Mouse (Mus musculus) left cerebral cortex, adult 2 months (tissue): Measurements from ENCODE around the gene Zfp990. TPM values are rescaled to one million over a fixed set of nuclear protein-coding genes. Genes with fewer than 3 reads are reported as not detected.
"Not testable (repeated sequence)": the region's sequence is repeated elsewhere in the genome, so short reads cannot be mapped to it uniquely, and the experiment has no call there.

Source experiments
- DNase-seq, 2 experiments: peaks; one replicate each; pipeline ENCODE4 v3.0.0; 2021 to 2022; ENCODE audit warnings: low spot score in 2 of 2, mixed read lengths in 1 of 2; ENCODE audit errors: extremely low spot score in 1 of 2
- H3K27ac ChIP-seq: fragments of 200-600 bp; 2 replicates; pipeline ENCODE4 v1.8.1; 2022
- H3K4me3 ChIP-seq: fragments of 200-600 bp; 2 replicates; pipeline ENCODE4 v1.8.1; 2022
- CTCF ChIP-seq: fragments of 200-600 bp; IDR thresholded peaks from 2 replicates; pipeline ENCODE4 v1.8.1; 2022; ENCODE audit warnings: antibody characterized with exemption, mild to moderate bottlenecking, moderate library complexity
- intact Hi-C: fragments of 180-260 bp; cut with DNase I; formaldehyde crosslinking; loops from one replicate; pipeline ENCODE4 v1.15.1; 2025
- long read RNA-seq, 2 experiments: library from polyadenylated mRNA; stranded (forward); transcript quantifications; one replicate each; pipeline ENCODE4 v2.0.0; 2021; ENCODE audit warnings: borderline mapping rate in 2 of 2
- total RNA-seq, 2 experiments: library from RNA; stranded (reverse); gene quantifications; 2 replicates each; pipeline ENCODE4 v1.2.3; 2021

Zfp990 gene
- total RNA-seq: under 1 TPM; 0.14 to 0.26 TPM
- long read RNA-seq, experiment 1: 0 reads
- long read RNA-seq, experiment 2, partial matches to known transcripts: 0 of 1 reads
- long read RNA-seq, experiment 2, other reads (novel, unspliced or antisense): 1 of 1 reads

DNA sequence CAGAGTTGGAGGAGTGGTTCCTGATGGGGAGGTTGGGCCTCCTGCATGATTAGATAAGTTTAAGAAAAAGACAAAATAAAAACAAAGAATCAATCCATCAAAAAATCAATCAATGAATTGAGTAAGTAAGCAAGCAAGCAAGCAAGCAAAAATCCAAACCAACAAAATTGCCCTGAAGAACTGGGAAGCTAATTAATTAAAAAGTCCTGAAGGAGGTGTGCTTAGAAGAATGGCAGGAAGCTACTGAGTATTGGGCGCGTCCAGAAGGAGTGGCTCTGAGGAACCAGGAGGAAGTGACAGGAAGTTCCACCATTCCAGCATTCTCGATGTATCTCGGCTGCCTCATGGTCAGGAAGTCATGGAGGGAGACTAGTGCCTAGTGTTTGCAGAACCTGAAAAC is at the start of gene Zfp990:
Gene Zfp990 (plus strand): TSS at position 301 of the 400 bp plus-strand sequence.
- intact Hi-C loops, DNase-seq, H3K4me3 ChIP-seq, H3K27ac ChIP-seq: not testable (repeated sequence)

DNA sequence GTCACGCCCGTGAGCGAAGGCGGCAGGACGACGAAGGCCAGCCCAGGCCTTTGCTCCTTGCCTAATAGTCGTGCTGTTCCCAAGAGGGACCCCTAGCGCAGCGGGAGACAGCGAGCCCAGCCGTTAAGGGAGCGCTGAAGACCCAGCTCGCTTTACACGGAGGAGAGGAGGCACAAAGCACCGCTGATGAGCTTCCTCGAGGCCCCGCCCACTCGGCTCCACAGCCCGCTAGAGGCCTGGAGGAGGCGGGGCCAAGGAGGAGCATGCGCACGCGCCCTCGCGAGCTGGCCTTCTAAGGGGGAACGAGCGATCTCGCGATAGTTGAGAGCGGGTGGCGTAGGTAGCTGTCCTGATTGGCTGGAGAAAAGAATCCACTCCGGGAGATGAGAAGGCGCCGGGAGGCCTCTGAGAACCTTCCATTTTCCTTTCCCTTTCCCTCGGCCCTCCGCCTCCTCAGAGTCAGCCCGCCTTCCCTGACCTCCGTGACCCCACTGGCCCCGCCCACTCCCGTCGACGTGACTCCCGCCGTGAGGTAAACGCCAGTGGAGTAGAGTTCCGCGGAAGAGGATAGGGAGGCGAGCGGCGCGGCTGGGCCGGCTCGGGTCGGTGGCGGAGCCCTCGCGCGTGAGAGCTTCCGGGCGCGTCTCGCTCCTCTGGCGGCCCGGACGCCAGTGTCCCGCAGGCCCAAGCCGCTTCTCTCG is 46.9 kb upstream of the Zfp990 start:
- intact Hi-C loops: not testable (repeated sequence)

DNA sequence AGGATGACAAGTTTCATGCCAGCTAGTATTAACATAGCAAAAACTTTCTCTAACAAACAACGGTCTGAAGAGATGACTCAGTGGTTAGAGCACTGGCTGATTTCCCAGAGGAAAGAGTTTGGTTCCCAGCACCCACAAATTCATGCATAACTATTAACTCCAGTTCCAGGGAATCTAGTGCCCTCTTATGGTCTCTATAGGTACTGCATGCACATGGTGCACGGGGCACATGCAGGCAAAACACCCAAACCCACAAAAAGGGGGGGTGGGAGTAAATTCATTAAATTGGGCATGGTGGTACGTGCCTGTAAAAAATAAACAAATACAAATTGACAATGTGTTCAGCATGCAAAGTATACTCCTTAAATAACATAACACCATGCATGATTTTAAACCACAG is 32.4 kb upstream of the Zfp990 start:
- TF ChIP-seq CTCF: no peak; the same call in none of the 2 replicates
- Histone ChIP-seq H3K4me3 (no peak overlapping the region), H3K27ac (no peak overlapping the region)
- no peak for DNase-seq
- intact Hi-C loops: no loop called here

More for the DNA sequence above, 46.9 kb upstream of the Zfp990 start:
- not testable (repeated sequence) for H3K27ac ChIP-seq, DNase-seq, H3K4me3 ChIP-seq

DNA sequence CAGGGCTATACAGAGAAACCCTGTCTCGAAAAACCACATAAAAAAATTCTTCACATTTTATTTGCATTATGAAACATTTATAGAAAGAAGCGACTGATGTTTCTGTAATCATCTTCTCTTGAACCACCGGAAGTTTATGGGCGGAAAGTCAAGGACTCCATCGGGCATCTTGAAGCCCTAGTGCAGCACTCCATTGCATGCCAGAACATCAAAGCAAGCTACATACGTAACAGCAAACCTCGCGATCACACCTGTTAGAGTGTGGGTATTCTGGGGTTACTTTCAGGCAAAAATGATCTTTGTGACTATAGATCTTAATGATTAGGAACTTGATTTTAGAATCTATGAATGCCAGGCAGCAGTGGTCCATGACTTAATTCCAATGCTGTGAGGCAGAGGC is 29.9 kb upstream of the Zfp990 start:
- intact Hi-C loops, H3K4me3 ChIP-seq, H3K27ac ChIP-seq, DNase-seq: not testable (repeated sequence)

DNA sequence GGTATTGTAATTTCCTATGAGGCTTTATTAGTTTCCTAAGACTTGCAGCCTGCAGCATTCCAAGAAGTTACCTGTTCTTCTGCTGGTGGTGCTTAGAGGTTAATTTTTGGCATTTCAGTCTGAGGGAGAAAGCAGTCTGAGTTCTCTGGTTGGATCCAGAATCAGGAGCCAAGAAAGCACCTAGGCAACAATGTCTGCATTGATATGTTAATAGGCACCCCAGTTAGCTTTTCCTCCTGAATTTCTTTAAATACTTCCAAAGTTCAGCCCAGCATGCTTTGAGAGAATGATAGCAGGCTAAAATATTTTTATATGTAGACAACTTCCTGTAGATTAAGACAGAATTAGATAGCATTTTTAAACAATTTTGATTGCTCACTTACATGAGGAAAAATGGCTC is 21.2 kb upstream of the Zfp990 start:
- no peak overlapping the region for H3K4me3 ChIP-seq
- TF ChIP-seq CTCF: no peak
- H3K27ac ChIP-seq: no peak overlapping the region
- DNase-seq: no peak
- intact Hi-C loops: no loop called here

DNA sequence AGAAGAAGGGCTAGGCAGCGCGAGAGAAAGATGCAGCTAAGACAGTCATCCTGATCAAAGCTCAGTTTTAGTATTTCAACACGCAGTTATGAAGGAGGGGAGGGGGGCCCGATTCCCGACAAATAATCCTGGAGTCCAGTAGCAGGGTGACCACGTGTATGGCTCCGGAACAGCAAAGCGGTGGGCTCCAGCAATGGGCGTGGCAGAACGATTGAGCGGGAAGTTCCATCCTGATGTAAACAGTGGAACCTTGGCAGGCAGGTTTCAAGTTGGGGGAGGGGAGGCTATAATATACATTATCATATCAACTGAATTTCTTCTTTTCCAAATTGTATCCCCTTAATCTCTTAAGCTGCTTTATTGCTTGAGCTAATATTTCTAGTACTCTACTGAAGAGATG is 18.4 kb upstream of the Zfp990 start:
- intact Hi-C loops: no loop called here
- Histone ChIP-seq H3K4me3 (no peak overlapping the region), H3K27ac (no peak overlapping the region)
- DNase-seq: no peak
- no peak for TF ChIP-seq CTCF

DNA sequence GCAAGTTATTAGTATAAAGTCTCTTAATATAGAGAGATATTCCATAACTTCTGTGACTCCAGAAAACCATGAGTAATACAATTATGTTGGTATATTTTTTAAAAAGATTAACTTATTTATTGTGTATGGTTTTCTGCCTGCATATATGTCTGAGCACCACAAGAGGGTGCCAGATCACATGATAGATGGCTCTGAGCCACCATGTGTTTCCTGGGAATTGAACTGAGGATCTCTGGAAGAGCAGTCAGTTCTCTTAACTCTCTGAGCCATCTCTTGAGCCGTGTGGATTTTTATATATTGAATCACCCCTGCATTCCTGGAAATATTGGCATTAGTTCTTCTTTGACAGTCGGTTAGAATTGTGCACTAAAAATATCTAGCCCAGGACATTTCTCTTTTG is 17.2 kb upstream of the Zfp990 start:
- not testable (repeated sequence) for H3K4me3 ChIP-seq, H3K27ac ChIP-seq

DNA sequence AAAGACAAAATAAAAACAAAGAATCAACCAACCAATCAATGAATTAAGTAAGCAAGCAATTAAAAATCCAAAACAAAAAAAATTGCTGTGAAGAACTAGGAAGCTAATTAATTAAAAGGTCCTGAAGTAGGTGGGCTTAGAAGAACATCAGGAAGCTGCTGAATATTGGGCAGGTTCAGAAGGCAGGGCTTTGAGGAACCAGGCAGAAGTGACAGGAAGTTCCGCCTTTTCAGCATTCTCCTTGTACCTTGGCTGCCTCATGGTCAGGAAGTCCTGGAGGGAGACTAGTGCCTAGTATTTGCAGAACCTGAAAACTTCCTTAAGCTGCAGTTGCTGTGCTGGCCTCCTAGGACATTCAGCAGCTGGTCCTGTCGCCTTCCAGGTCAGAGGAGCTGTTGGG is 4.1 kb downstream of the Zfp990 start:
- H3K27ac ChIP-seq, intact Hi-C loops, DNase-seq, H3K4me3 ChIP-seq: not testable (repeated sequence)

More for the DNA sequence above, 17.2 kb upstream of the Zfp990 start:
- DNase-seq, intact Hi-C loops: not testable (repeated sequence)

DNA sequence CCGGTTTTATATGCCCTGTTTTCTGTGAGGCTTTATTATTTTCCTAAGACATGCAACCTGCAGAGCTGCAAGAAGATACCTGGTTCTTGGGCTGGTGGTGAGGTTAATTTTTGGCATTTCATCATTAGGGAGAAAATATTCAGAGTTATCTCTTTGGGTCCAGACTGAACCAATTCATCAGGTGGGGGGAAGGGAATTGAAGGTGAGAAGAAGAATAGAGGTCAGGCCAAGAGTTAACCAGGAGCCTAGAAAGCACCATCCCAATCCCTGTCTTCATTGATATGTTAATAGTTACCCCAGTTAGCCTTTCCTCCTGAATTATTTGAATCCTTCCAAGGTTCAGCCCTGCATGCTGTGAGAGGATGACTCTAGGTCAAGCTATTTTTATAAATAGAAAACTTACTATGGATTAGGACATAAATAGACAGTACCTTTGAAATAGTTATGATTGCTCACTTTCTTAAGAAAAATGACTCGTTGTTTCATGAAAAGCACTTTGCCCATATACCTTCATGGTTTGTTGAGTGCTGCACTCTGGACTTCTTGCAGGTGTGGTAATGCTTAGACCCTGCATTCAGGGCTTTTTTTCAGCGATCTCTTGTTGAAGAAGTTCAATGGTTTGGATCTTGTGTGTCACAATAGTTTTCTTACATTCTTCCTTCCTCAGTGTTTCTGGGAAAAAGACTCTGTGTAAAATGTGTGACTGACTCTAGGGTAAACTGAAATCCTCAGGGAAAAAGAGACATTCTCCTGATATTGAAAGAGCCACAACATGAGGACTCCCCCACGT is 5.4 kb downstream of the Zfp990 start:
- DNase-seq, H3K27ac ChIP-seq, H3K4me3 ChIP-seq, intact Hi-C loops: not testable (repeated sequence)

DNA sequence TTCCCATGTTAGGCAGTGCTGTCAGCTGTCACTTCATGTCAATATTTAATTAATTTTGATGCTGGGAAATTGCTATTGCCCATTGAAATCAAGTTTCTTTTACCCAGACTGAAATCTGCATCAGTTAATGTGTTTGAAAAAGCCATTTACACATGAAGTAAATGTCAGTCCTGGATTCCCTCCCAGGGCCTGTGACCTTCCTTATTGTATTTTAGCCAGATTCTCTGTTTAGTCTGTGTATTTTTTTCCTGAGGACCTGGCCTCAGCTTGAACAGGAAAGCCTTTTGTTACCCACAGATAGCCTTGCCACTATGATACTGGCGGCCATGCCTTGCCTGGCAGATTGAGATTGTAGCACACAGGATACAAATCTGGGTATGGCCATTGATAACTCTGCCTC is 6.8 kb downstream of the Zfp990 start:
- H3K4me3 ChIP-seq, H3K27ac ChIP-seq, DNase-seq, intact Hi-C loops: not testable (repeated sequence)

DNA sequence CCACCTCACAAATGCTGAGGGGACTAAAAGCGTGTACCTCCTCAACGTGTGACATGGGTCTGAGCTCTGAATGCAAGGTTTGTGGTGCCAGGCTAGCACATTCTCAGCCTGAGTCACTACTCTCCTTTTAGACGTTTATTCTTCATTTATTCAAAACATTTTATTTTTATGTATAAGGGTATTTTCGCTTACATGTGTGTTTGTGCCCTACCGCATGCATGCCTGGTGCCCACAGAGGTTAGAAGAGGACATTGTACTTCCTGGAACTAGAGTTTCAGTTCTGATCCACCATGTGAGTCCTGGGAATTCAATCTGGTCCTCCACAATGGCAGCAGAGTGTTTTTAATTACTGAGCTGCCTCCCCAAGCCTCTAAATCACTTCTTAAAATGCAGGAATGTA is 33.3 kb downstream of the Zfp990 start:
- H3K4me3 ChIP-seq, DNase-seq, intact Hi-C loops, H3K27ac ChIP-seq: not testable (repeated sequence)

DNA sequence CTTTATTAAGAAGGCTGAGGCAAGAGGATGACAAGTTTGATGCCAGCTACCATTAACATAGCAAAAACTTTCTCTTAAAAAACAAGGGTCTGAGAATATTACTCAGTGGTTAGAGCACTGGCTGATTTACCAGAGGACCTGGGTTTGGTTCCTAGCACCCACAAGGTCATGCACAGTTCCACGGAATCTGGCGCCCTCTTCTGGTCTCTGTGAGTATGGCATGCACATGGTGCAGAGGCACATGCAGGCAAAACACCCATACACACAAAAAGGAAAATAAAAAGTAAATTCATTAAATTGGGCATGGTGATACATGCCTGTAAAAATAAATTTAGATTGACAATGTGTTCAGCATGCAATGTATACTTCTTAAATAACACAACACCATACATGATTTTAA is 34.5 kb downstream of the Zfp990 start:
- H3K27ac ChIP-seq, intact Hi-C loops, DNase-seq, H3K4me3 ChIP-seq: not testable (repeated sequence)

DNA sequence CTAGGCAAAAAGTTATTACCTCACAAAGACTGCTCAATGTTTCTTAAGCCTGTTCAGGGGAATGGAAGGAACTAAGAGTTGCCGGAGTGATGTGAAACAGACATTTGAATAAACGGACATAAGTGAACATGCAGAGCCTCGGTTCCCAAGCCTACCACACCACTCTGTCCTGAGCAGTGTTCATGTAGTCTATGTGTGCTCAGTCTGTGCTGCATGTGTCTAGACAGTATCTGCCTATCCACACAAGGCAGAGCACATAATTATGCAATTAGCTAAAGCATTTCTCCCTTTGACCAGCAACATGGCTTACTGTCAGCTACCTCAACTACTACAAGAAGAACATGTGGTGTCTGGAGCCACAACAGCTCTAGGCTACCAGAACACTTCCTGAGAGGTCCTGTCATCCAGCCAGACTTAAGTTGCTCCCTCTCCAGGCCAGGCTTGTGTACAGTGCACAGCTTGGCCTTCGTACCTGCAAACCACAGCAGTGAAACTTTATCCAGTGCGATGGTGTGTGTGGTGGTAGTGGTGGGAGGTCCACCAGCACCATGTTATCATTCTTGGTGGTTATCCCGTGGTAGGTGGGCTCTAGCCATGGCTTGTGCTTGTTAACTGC is 35.3 kb downstream of the Zfp990 start:
- H3K27ac ChIP-seq, intact Hi-C loops, H3K4me3 ChIP-seq, DNase-seq: not testable (repeated sequence)

DNA sequence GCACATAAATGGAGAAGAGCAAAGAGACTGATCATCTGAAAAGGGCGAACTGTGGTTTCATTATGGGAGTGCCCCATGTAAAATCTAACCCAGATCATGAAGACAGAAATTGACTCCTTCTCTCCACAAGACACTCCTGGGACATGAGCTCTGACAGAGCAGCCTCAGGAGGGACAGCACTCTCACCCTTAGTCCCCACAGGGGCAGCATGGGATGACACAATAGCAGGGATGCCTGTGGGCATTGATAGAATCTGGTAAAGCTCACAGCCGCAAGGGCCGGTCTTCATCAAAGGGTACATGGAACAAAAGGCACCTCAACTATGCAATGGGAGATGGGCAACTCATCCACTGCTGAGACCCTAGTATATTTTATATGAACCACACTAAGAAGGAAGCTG is 35.9 kb downstream of the Zfp990 start:
- DNase-seq, H3K27ac ChIP-seq, intact Hi-C loops, H3K4me3 ChIP-seq: not testable (repeated sequence)
